Mouse (Mus musculus): Measurements from ENCODE around the gene Vwa8. TPM values are rescaled to one million over a fixed set of nuclear protein-coding genes. Genes with fewer than 3 reads are reported as not detected.

The Vwa8 gene
- total RNA-seq, 2 experiments from 2014 or later, result 23.3 to 28.0 TPM

- DNase-seq (ENCODE audit: extremely low spot score in 1 of 2, low spot score in 1 of 2), result no peak
These were observed 359.6 kb downstream of the Vwa8 start for GRCm38 (mm10) chr14:79208468-79208867.

GRCm38 (mm10) chr14:79209813-79210212 is 361.0 kb downstream of the Vwa8 start:
- no peak for DNase-seq (ENCODE audit: extremely low spot score in 1 of 2, low spot score in 1 of 2)

- DNase-seq (ENCODE audit: extremely low spot score in 1 of 2, low spot score in 1 of 2), result no peak
These were observed 363.6 kb downstream of the Vwa8 start for GRCm38 (mm10) chr14:79212380-79212991.

GRCm38 (mm10) chr14:79214129-79214528 is 365.3 kb downstream of the Vwa8 start:
- no peak for DNase-seq (ENCODE audit: extremely low spot score in 1 of 2, low spot score in 1 of 2)

- peak in 1 of 2 experiments; percentile 1 for DNase-seq (ENCODE audit: extremely low spot score in 1 of 2, low spot score in 1 of 2)
These were observed 365.9 kb downstream of the Vwa8 start for GRCm38 (mm10) chr14:79214660-79215249.

- no peak for DNase-seq (ENCODE audit: extremely low spot score in 1 of 2, low spot score in 1 of 2)
These were observed 367.5 kb downstream of the Vwa8 start for GRCm38 (mm10) chr14:79216366-79216765.

- no peak for DNase-seq (ENCODE audit: extremely low spot score in 1 of 2, low spot score in 1 of 2)
These were observed 374.7 kb downstream of the Vwa8 start for GRCm38 (mm10) chr14:79223431-79224036.

GRCm38 (mm10) chr14:79225458-79225857 is 376.6 kb downstream of the Vwa8 start:
- DNase-seq (ENCODE audit: extremely low spot score in 1 of 2, low spot score in 1 of 2), result no peak

- no peak for DNase-seq (ENCODE audit: extremely low spot score in 1 of 2, low spot score in 1 of 2)
These were observed 377.2 kb downstream of the Vwa8 start for GRCm38 (mm10) chr14:79226056-79226455.

GRCm38 (mm10) chr14:79226741-79227140 is 377.9 kb downstream of the Vwa8 start:
- no peak for DNase-seq (ENCODE audit: extremely low spot score in 1 of 2, low spot score in 1 of 2)

- DNase-seq (ENCODE audit: extremely low spot score in 1 of 2, low spot score in 1 of 2), result no peak
These were observed 379.1 kb downstream of the Vwa8 start for GRCm38 (mm10) chr14:79227955-79228354.

- no peak for DNase-seq (ENCODE audit: extremely low spot score in 1 of 2, low spot score in 1 of 2)
These were observed 382.8 kb downstream of the Vwa8 start for GRCm38 (mm10) chr14:79231677-79232076.

GRCm38 (mm10) chr14:79233697-79234096 is 384.8 kb downstream of the Vwa8 start:
- no peak for DNase-seq (ENCODE audit: extremely low spot score in 1 of 2, low spot score in 1 of 2)

- DNase-seq (ENCODE audit: extremely low spot score in 1 of 2, low spot score in 1 of 2), result no peak
These were observed 385.7 kb downstream of the Vwa8 start for GRCm38 (mm10) chr14:79234513-79234912.

GRCm38 (mm10) chr14:79235157-79235556 is 386.3 kb downstream of the Vwa8 start:
- DNase-seq (ENCODE audit: extremely low spot score in 1 of 2, low spot score in 1 of 2), result no peak

GRCm38 (mm10) chr14:79236261-79236660 is 387.4 kb downstream of the Vwa8 start:
- DNase-seq (ENCODE audit: extremely low spot score in 1 of 2, low spot score in 1 of 2), result no peak

- DNase-seq (ENCODE audit: extremely low spot score in 1 of 2, low spot score in 1 of 2), result no peak
These were observed 390.6 kb downstream of the Vwa8 start for GRCm38 (mm10) chr14:79239402-79239801.

GRCm38 (mm10) chr14:79241057-79241570 is 392.3 kb downstream of the Vwa8 start:
- DNase-seq (ENCODE audit: extremely low spot score in 1 of 2, low spot score in 1 of 2), result no peak

- DNase-seq (ENCODE audit: extremely low spot score in 1 of 2, low spot score in 1 of 2), result no peak
These were observed 393.0 kb downstream of the Vwa8 start for GRCm38 (mm10) chr14:79241656-79242385.

GRCm38 (mm10) chr14:79242386-79242720 is 393.5 kb downstream of the Vwa8 start:
- no peak for DNase-seq (ENCODE audit: extremely low spot score in 1 of 2, low spot score in 1 of 2)
